Mouse (Mus musculus) ovary, postnatal 10 days (tissue): ENCODE measurements around the gene Kri1.
"Not testable (repeated sequence)": the region's sequence is repeated elsewhere in the genome, so short reads cannot be mapped to it uniquely, and the experiment has no call there.

Experiments used
- DNase-seq: peaks from one replicate; pipeline ENCODE4 v3.0.0; 2022; ENCODE audit warnings: low spot score

The Kri1 gene

DNA sequence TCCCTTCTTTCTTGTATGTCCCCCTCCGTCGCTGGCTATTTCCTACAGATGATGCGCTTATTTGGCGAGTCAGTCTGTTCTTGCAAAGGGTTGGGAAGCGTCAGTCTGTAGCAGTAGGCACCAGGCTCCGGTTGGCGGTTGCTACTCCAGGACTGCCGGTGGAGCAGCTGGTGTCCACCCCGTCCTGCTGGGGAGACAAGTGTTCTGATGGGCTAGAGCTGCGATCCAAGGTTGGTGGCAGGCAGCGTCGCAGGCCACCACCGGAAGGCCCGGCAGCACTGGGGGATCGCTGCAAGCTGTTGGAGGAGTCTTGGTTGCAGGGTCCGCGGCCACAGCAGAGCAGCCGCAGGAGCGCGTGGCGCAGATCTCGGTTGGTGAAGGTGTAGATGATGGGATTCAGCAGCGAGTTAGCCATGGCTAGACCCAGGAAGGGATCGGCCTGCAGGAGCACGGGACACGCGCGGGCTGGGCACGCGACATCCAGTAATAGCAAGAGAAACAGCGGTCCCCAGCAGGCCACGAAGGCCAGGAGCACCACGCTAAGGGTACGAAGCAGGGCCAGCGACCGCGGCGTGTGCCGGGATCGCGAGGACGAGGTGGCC lies 43.8 kb downstream of the Kri1 start:
- no peak for DNase-seq

DNA sequence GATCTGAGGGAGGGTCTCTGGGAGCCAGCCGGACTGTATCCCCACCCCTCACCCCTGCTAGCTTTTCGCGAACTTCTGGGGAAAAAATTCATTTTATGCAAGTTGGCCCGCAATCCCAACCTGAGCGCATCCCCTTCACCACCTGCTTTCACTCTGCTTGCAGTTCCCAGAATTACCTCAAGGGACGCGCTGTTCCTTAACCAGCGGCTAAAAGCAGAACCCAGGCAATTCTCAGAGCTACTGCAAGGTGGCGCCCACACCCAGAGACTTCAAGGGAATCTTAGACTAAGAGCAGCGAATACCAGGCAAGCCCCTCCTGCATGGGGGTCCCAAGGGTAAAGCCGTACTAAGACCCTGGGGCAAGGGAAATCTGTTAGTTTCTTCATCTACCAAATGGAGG lies 46.4 kb downstream of the Kri1 start:
- DNase-seq = no peak

DNA sequence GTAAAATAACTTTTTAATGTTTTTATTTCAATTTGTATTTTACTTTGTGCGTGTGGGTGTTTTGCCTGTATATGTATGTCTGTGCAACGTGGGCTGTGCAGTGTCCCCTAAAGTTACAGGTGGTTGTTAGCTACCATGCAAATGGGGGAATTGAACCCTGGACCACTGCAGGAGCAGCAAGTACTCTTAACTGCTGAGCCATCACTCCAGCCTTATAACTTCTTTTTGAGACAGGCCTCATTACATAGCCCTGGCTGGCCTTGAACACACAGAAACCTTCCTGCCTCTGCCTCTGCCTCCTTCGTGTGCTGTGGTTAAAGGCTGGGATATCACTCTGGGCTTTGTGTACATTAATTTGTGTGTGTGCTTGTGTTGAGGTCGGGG lies 48.3 kb downstream of the Kri1 start:
- no peak for DNase-seq

DNA sequence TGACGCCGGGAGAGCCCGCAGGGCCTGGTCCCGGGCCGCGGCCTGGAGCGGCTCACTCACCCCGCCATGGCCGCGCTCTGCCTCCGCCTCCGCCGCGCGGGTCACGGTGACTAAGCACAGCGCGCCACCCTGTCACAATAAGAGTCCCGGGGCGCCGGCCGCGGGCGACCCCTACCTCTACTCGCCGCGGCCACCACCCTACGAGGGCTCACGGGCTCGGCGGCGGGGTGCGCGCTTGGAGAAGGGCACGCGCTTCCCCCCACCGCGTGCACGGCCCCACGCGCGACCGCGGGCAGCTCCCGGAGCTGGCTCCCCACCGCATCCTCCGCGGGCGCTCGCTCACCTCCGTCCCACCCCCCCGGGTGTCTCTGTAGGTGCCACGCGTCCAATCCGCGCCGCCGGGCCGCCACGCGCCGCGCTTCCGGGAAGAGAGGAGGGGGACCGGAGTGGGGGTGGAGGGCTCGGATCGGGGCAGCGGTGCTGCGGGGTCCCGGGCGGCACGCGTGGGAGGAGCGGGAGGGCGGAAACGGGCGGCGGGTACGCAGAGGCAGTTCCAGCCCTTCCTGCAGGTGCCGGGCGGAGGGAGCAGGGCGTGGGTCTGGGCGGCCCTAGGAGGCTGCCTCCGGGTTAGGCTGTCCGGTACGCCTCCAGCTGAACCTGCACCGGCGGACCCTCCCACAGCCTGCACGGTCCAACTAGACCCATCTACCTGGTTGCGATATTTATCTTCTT lies 48.9 kb downstream of the Kri1 start, which contains the start of gene Keap1:
TSS of gene Keap1 (minus strand) at position 629 of the 732 bp plus-strand sequence.
- peak; percentile 68 for DNase-seq

DNA sequence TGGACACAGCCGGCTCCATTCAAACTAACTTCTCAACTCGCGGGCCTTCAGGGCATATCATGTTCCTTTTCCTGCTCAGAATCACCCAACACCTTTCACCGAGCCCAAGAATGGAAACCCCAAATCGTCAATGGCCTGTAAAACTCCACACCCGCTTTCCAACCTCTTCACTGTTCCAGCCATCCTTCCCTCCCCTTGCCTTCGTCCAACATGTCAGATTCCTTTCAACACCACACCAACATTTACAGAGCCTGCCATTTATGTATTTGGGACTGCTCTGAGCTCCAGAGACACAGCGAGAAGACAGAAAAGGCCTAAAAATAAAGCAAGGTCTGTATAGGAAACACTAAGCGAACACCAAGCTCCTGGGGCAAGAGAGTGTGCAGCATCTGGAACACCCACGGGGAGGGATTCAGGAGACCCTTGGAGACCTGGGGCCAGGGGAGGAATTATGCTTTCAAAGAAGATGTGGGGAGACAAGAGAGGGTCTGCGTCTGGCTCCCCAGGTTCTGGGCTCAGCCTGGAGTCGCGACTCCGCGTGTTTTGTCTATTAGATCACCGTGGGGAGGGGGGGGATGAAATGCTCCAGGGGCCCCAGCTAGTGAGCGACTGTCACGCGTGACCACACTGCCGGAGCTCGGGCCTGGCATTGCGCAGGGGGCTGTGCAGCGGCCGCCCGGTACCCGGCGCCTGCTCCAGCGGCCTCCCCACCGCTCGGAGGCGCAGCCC lies 49.6 kb downstream of the Kri1 start:
- DNase-seq = no peak

DNA sequence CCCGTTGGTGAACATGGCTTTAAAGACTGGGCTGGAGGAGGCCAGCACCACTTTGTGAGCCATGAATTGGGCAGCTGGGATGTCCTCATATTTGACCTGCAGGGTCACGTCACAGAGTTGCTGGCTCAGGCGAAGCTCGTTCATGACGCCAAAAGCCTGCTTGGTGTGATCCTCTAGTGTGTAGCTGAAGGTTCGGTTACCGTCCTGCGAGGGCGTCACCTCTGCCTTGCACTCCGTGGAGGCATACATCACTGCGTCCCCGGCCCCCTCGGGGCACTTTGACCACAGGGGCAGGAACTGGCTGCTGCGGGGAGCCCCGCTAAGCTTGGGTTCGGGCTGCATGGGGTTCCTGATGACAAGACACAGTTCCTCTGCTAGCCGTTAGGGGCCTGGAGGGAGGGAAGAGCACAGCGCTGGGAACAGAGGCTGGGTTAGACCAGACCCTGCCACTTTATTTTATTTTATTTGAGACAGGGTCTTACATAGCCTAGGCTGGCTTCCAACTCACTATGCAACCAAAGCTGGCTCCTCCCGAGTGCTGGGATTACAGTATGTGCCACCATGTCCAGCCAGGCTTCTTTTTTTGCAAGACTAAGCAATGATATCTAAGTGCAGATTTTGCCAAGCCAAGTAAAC lies 50.3 kb downstream of the Kri1 start:
- no peak for DNase-seq

- no peak for DNase-seq
These were observed 50.8 kb downstream of the Kri1 start for GRCm38 (mm10) chr9:21236991-21237367.

GRCm38 (mm10) chr9:21235341-21235740 lies 52.4 kb downstream of the Kri1 start:
- DNase-seq = no peak

DNA sequence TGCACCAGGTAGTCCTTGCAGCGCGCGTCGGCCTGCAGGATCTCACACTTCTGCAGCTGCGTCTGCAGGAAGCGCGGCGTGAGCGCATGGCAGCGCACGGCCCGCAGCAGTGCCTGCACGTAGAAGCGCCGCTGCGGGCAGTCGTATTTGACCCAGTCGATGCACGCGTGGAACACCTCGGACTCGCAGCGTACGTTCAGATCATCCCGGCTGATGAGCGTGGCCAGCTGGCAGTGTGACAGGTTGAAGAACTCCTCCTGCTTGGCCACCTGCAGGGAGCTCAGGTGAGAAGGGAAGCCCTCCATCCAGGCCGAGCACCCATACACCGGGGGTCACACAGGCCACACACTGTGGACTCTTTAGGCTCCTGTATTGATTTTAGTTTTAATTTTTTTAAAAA lies 54.0 kb downstream of the Kri1 start:
- DNase-seq = no peak

DNA sequence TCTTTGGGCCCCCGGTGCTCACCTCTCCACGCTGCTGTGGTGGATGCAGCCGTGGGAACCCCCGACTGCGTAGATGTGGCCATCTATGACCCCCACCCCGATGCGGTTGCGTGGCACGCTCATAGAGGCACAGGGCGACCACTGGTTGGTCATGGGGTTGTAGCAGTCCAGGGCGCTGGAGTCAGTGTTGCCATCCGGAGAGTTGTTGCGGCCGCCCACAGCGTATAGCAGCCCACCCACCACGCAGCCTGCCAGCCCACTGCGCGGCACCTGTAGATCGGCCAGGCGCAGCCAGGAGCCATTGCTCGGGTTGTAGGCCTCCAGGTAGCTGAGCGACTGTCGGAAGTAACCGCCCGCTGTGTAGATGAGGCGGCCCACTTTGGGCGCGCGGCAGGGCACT lies 54.4 kb downstream of the Kri1 start:
- DNase-seq = no peak

GRCm38 (mm10) chr9:21232867-21233266 lies 54.9 kb downstream of the Kri1 start:
- DNase-seq = no peak

- DNase-seq = no peak
These were observed 56.2 kb downstream of the Kri1 start for GRCm38 (mm10) chr9:21231551-21231950.

DNA sequence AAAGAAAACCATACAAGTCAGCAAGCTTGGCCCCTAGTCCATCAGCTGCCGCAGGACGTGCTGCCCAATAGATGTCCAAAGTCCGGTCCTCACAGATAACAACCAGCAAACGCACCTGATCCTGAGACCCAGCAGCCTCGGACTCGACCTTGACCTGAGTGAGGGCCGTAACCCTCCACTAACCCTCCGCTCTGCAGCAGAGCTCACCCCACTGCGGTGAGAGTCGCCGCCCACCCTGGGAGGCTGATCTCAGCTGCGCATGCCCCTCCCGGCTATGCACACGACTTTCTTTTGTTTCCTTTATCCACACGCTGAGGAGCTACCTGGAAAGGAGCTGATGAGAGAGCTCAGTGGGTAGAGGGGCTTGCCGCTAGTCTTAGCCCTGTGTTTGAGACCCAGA lies 60.4 kb downstream of the Kri1 start:
- DNase-seq = no peak

- no peak for DNase-seq
These were observed 62.4 kb downstream of the Kri1 start for GRCm38 (mm10) chr9:21225415-21225758.

GRCm38 (mm10) chr9:21224576-21225414 lies 63.0 kb downstream of the Kri1 start:
- no peak for DNase-seq

GRCm38 (mm10) chr9:21223906-21224305 lies 63.9 kb downstream of the Kri1 start:
- no peak for DNase-seq

GRCm38 (mm10) chr9:21223490-21223889 lies 64.3 kb downstream of the Kri1 start:
- not testable (repeated sequence) for DNase-seq
